Mouse (Mus musculus) C2C12 (cell line): ENCODE measurements around the gene Oxt.

ENCODE experiments used
- CTCF ChIP-seq: IDR thresholded peaks from one replicate; pipeline ENCODE4 v1.5.1; 2011; ENCODE audit not compliant: control insufficient read depth, insufficient read depth, insufficient read length
- FOSL1 ChIP-seq: IDR thresholded peaks from one replicate; pipeline ENCODE4 v1.8.0; 2011; ENCODE audit warnings: mild to moderate bottlenecking, low read length; ENCODE audit not compliant: poor library complexity, insufficient read depth, severe bottlenecking
- MAX ChIP-seq: IDR thresholded peaks from one replicate; pipeline ENCODE4 v1.6.1; 2011; ENCODE audit warnings: mild to moderate bottlenecking, control low read depth
- MYOD1 ChIP-seq: IDR thresholded peaks from one replicate; pipeline ENCODE4 v1.6.1; 2011; ENCODE audit warnings: low read depth; ENCODE audit not compliant: control insufficient read depth, insufficient read length
- MYOG ChIP-seq: IDR thresholded peaks from one replicate; pipeline ENCODE4 v1.6.1; 2011; ENCODE audit not compliant: control insufficient read depth, insufficient read length; ENCODE audit errors: extremely low read depth
- USF1 ChIP-seq: IDR thresholded peaks from one replicate; pipeline ENCODE4 v1.6.1; 2011; ENCODE audit warnings: low read depth, mild to moderate bottlenecking, control low read depth, moderate library complexity

DNA sequence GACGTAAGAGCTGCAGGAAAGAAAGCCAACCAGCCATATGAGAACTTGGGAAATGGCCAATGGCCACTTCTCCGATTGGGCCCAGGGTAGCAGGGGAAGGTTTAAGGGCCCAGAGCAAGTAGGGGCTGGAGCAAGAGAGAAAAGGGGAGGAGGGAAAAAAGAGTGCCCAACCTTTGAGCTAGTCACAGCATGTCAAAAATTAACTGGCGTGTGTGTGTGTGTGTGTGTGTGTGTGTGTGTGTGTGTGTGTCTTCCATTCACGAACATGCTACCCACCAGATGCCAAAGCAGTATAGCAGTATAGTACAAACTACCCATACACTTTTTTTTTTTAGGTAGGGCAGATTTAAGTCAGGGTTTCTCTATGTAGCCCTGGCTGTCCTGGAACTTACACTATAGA is 7.1 kb upstream of the Oxt start:
- TF ChIP-seq CTCF (no peak), MAX (no peak), FOSL1 (no peak), USF1 (no peak), MYOD1 (no peak), MYOG (no peak)
